Mouse (Mus musculus) kidney, postnatal 0 days (tissue): ENCODE data around the gene Frat1. TPM values are rescaled to one million over a fixed set of nuclear protein-coding genes. Genes with fewer than 3 reads are reported as not detected.

Source experiments
- ATAC-seq: fragments of 200-750 bp; cut with Nextera tagmentation; replicated peaks from 2 replicates; pipeline ENCODE4 v1.8.0; 2017; ENCODE audit warnings: low read depth, moderate number of reproducible peaks, moderate TSS enrichment, moderate library complexity; ENCODE audit not compliant: low FRiP score
- DNase-seq: peaks from one replicate; pipeline ENCODE4 v3.0.0-alpha.2; 2016; ENCODE audit warnings: low spot score
- H3K27ac ChIP-seq: fragments of 300-500 bp; sonication (generic); 2 replicates; pipeline ENCODE4 v1.5.1; 2014; ENCODE audit warnings: mild to moderate bottlenecking
- H3K27me3 ChIP-seq: fragments of 300-500 bp; sonication (generic); 2 replicates; pipeline ENCODE4 v1.6.1; 2014; ENCODE audit warnings: low read length, mixed read lengths; ENCODE audit not compliant: insufficient read depth
- H3K36me3 ChIP-seq: fragments of 300-500 bp; sonication (generic); 2 replicates; pipeline ENCODE4 v1.6.1; 2014; ENCODE audit warnings: low read length, mixed read lengths; ENCODE audit not compliant: insufficient read depth
- H3K4me1 ChIP-seq: fragments of 300-500 bp; sonication (generic); replicated peaks from 2 replicates; pipeline ENCODE4 v1.6.1; 2014; ENCODE audit warnings: antibody characterized with exemption, low read length, mixed read lengths; ENCODE audit not compliant: insufficient read depth
- H3K4me2 ChIP-seq: fragments of 300-500 bp; sonication (generic); 2 replicates; pipeline ENCODE4 v1.6.1; 2014; ENCODE audit warnings: mild to moderate bottlenecking, low read length, moderate library complexity, mixed read lengths
- H3K4me3 ChIP-seq: fragments of 300-500 bp; sonication (generic); replicated peaks from 2 replicates; pipeline ENCODE4 v1.5.1; 2014; ENCODE audit warnings: low read depth, low read length
- H3K9ac ChIP-seq: fragments of 300-500 bp; sonication (generic); 2 replicates; pipeline ENCODE4 v1.6.1; 2014; ENCODE audit warnings: low read depth, low read length
- H3K9me3 ChIP-seq: fragments of 300-500 bp; sonication (generic); replicated peaks from 2 replicates; pipeline ENCODE4 v1.6.1; 2016; ENCODE audit warnings: low read length, inconsistent platforms, mixed read lengths
- CTCF ChIP-seq: IDR thresholded peaks from 2 replicates; pipeline ENCODE4 v1.5.1; 2016; ENCODE audit warnings: antibody characterized with exemption, low read depth, mild to moderate bottlenecking, moderate library complexity
- WGBS: fragments of 180-500 bp; shearing (Covaris S2); extraction: QIAGEN DNeasy Blood & Tissue Kit; methylation state at CpG from one replicate; pipeline ENCODE4 v1.1.7; 2014; 5-methylcytosine and 5-hydroxymethylcytosine counted together
- polyA plus RNA-seq: library from polyadenylated mRNA; unstranded; fragments of >200 nt; fragmentation: Nextera tagmentation; extraction: Ambion mirVana; gene quantifications from 2 replicates; pipeline ENCODE4 v1.2.1, GENCODE M21; 2015

Frat1 gene
- polyA plus RNA-seq, 1 experiment from 2014 or later: 11.1 TPM

DNA sequence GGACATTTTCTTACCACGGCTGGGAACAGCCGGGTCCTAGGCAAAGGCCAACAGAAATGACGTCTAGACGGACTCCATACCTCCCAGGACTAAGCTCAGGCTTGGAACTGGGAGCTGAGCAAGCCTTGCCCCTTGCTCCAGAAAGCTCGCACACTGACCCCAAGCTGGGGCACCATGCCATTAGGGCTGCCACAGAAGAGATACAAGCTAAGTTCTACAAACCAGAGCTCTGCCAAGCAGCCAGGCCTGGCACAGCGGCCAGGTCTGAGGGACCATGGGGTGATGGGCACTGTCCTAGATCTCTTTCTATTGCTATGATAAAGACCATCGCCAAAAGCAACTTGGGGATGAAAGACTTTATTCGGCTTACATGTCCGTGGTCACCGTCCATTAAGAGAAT is 17.2 kb upstream of the Frat1 start:
- 87% methylated on average over 10 of the region's 10 CpGs for WGBS
- Histone ChIP-seq H3K9ac (no peak overlapping the region), H3K4me3 (no peak overlapping the region), H3K27ac (no peak overlapping the region), H3K27me3 (no peaks in the 10 kb centered on the region), H3K4me2 (no peak overlapping the region), H3K36me3 (no peaks in the 10 kb centered on the region), H3K9me3 (no peaks in the 10 kb centered on the region), H3K4me1 (no peaks in the 10 kb centered on the region)
- no peak for TF ChIP-seq CTCF
- ATAC-seq (no peak), DNase-seq (no peak)

DNA sequence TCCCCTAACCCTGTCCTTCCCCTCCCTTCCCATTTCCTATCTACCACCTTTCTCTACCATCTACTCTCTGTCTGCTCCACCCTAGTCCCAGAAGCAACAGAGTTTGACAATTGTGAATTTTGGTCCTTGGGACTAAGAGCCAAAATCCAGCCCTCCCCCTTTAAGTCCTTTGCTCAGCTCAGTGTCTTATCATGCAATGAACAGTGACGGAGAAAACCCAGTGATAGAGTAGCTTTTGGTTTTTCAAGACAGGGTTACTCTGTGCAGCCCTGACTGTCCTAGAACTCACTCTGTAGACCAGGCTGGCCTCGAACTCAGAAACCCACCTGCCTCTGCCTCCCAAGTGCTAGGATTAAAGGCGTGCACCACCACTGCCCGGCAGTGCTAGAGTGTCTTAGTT is 16.4 kb upstream of the Frat1 start:
- ATAC-seq (no peak), DNase-seq (no peak)
- Histone ChIP-seq H3K4me2 (no peak overlapping the region), H3K27me3 (no peaks in the 10 kb centered on the region), H3K27ac (no peak overlapping the region), H3K4me3 (no peak overlapping the region), H3K9ac (no peak overlapping the region), H3K9me3 (no peaks in the 10 kb centered on the region), H3K4me1 (no peaks in the 10 kb centered on the region), H3K36me3 (no peaks in the 10 kb centered on the region)
- 93% methylated on average over 4 of the region's 4 CpGs for WGBS
- no peak for TF ChIP-seq CTCF

DNA sequence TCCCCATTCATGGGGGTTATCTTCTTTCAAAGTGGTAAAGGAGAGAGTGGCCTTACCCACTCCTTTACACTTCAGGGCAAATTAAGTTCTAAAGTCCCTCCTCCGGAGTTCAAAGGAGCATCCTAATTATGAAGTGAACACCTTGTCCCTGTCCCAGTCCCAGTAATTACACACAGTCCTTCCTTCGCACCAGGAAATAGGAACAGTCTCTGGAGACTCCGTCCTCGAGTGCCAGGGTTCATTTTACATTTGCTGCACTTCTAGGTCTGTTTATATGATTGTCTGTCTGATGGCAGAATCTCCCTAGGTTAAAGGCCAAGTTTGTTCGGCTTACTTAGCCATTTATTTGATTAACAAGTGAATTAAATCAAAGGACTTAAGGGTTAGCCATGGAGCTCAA is 13.4 kb upstream of the Frat1 start:
- no peaks in the 10 kb centered on the region for H3K9me3 ChIP-seq
- H3K4me3 ChIP-seq: no peak overlapping the region
- no peaks in the 10 kb centered on the region for H3K4me1 ChIP-seq
- no peaks in the 10 kb centered on the region for H3K36me3 ChIP-seq
- 42% methylated on average over 5 of the region's 5 CpGs for WGBS
- H3K4me2 ChIP-seq: no peak overlapping the region
- DNase-seq (no peak), ATAC-seq (no peak)
- TF ChIP-seq CTCF: no peak
- no peak overlapping the region for H3K9ac ChIP-seq
- no peaks in the 10 kb centered on the region for H3K27me3 ChIP-seq
- no peak overlapping the region for H3K27ac ChIP-seq

DNA sequence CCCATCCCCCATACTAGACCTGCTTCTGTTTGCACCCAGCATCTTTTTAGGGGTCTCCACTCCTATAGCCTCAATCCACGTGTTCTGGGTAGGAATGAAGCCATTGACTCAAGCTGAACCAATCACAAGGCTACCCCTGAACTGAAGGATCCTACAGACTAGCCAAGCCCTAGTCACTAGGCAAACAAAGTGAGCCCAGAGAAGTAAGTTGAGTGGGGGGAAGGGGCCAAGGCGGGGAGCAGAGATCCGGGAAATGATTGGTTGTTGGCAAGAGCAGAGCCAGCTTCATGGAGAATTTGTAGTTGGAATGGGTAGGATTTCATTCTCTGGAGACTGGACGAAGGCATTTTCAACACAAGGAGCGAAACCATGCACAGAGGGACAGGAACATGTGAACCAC is 12.9 kb upstream of the Frat1 start:
- no peaks in the 10 kb centered on the region for H3K36me3 ChIP-seq
- no peak overlapping the region for H3K9ac ChIP-seq
- no peaks in the 10 kb centered on the region for H3K4me1 ChIP-seq
- no peak for TF ChIP-seq CTCF
- no peak overlapping the region for H3K27ac ChIP-seq
- no peaks in the 10 kb centered on the region for H3K27me3 ChIP-seq
- no peak for ATAC-seq
- no peak overlapping the region for H3K4me2 ChIP-seq
- no peak overlapping the region for H3K4me3 ChIP-seq
- 51% methylated on average over 5 of the region's 5 CpGs for WGBS
- H3K9me3 ChIP-seq: no peaks in the 10 kb centered on the region
- DNase-seq: no peak

DNA sequence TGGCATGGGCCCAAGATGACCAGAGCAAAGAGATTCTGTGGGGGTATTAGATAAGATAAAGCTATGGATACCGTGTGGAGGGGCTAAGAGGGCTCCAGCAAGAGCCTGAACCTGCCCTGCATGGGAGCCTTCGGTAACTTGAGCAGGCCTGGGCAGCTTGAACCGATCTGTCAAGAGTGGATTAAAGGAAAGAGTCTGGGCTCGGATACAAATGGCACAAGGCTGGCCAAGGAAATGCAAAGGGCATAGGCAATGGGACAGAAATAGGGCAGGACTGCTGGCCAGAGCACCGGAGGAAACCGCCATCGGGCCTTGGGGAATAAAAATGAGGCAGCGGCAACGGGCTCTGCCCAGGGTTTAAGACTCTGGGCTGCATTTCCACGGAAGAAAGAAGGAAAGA is 12.4 kb upstream of the Frat1 start:
- Histone ChIP-seq H3K4me3 (no peak overlapping the region), H3K27me3 (no peaks in the 10 kb centered on the region), H3K27ac (no peak overlapping the region), H3K9ac (no peak overlapping the region), H3K4me1 (no peaks in the 10 kb centered on the region), H3K4me2 (no peak overlapping the region), H3K9me3 (no peaks in the 10 kb centered on the region), H3K36me3 (no peaks in the 10 kb centered on the region)
- no peak; the same call in 1 of the 2 replicates for ATAC-seq
- WGBS: 39% methylated on average over 10 of the region's 10 CpGs
- DNase-seq: no peak
- TF ChIP-seq CTCF: no peak

DNA sequence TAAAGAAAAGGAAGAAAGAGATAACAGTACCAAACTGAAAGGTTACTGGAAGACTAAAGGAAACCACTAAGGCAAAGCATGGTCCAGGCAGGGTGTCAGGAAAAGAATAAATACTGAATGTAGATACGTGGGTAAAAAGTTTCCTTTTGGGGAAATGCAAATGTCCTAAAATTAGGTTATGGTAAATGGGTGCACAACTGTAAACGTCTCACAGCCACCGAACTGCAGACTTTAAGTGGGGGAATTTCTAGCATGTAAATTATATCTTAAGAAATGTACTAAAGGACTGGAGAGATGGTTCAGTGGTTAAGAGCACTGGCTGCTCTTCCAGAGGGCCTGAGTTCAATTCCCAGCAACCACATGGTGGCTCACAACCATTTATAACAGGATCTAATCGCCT is 11.0 kb upstream of the Frat1 start:
- Histone ChIP-seq H3K9me3 (no peaks in the 10 kb centered on the region), H3K36me3 (no peaks in the 10 kb centered on the region), H3K4me2 (no peak overlapping the region), H3K4me1 (no peaks in the 10 kb centered on the region), H3K27me3 (no peaks in the 10 kb centered on the region), H3K9ac (no peak overlapping the region), H3K4me3 (no peak overlapping the region), H3K27ac (no peak overlapping the region)
- TF ChIP-seq CTCF: no peak
- 85% methylated on average over 4 of the region's 4 CpGs for WGBS
- DNase-seq: no peak
- ATAC-seq: no peak

DNA sequence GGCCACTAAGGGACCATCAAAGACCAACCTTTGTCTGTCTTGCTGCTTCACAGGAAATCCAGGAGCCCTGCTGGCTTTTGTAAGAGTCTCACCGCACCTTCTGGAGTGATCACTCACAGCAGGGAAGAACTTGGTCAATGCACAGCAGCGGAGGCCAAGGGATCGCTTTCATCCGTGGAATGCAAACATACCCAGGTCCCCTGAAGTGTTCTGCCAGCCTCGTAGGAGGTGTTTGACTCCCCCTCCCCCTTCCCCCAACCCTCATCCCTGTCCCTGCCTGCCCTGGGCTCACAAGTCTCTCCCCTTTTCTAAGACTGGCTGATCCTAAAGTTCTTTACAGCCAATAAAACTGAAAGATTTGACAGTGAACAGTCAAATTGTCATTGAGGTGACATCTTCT is 8.3 kb upstream of the Frat1 start:
- no peak overlapping the region for H3K4me2 ChIP-seq
- no peak overlapping the region for H3K4me3 ChIP-seq
- TF ChIP-seq CTCF: no peak
- ATAC-seq (no peak), DNase-seq (no peak)
- no peaks in the 10 kb centered on the region for H3K36me3 ChIP-seq
- H3K4me1 ChIP-seq: no peaks in the 10 kb centered on the region
- no peaks in the 10 kb centered on the region for H3K27me3 ChIP-seq
- H3K27ac ChIP-seq: no peak overlapping the region
- WGBS: 11% methylated on average over 5 of the region's 5 CpGs
- no peaks in the 10 kb centered on the region for H3K9me3 ChIP-seq
- no peak overlapping the region for H3K9ac ChIP-seq
